Mouse (Mus musculus) fibroblast of lung, adult 2 months (primary cell): ENCODE measurements around the gene Krt23.

Source experiments
- DNase-seq: peaks from one replicate; pipeline ENCODE4 v3.0.0-alpha.2; 2011; ENCODE audit warnings: low read depth

Krt23 gene

GRCm38 (mm10) chr11:99454044-99454443, 38.9 kb downstream of the Krt23 start:
- DNase-seq: no peak

- no peak for DNase-seq
Observed at GRCm38 (mm10) chr11:99448769-99449168, 44.2 kb downstream of the Krt23 start.

- no peak for DNase-seq
Observed at GRCm38 (mm10) chr11:99441220-99441619, 51.7 kb downstream of the Krt23 start.

GRCm38 (mm10) chr11:99439465-99439864, 53.5 kb downstream of the Krt23 start:
- DNase-seq: no peak

- no peak for DNase-seq
Observed at GRCm38 (mm10) chr11:99437972-99438371, 55.0 kb downstream of the Krt23 start, which contains the start of gene Krt20. Gene Krt20 (minus strand): TSS chr11:99438150.

- no peak for DNase-seq
Observed at GRCm38 (mm10) chr11:99436625-99437024, 56.3 kb downstream of the Krt23 start.

GRCm38 (mm10) chr11:99430670-99431069, 62.3 kb downstream of the Krt23 start:
- no peak for DNase-seq
